Mouse (Mus musculus) ES-CJ7 (cell line): Measurements from ENCODE around the gene Chst5.
"Not testable (repeated sequence)": the region's sequence is repeated elsewhere in the genome, so short reads cannot be mapped to it uniquely, and the experiment has no call there.

Source experiments
- DNase-seq: peaks from one replicate; pipeline ENCODE4 v3.0.0; 2011; ENCODE audit warnings: low read depth, low spot score

Chst5 gene

DNA sequence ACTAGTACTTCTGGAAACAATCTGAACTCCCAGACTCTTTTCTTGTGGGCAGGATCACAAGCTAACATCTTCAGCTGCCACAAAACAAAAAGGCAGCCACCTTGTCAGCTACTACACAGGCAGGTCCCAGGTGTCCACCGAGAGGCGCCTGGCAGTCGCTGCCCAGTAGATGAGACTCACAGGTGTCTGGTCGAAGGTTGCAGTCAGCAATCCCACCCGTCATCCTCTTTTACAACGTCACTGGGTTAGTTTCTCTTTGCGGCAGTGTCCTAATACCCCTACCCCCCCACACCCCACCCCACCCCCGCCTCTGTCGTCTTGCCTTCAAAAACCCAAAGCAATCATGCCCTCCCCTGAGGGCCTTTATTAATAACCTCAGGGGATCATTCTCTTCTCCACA, 34.5 kb downstream of the Chst5 start:
- DNase-seq = no peak

GRCm38 (mm10) chr8:111871278-111871677, 39.0 kb downstream of the Chst5 start:
- DNase-seq = no peak

DNA sequence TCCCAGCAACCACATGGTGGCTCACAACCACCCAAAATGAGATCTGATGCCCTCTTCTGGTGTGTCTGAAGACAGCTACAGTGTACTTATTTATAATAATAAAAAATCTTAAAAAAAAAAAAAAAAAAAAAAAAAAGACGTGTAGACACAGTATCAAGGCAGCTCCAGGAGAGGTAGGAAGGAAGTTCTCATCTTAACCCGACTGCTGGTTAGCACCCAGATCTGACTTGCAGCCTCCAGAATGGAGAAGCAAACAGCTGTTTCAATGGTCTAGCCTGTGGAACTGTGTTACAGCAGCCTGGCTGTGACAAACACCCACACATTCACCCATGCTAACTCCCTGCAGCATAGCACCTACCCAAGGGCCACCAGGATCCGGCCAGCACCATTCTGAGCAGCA, 39.9 kb downstream of the Chst5 start:
- no peak for DNase-seq

DNA sequence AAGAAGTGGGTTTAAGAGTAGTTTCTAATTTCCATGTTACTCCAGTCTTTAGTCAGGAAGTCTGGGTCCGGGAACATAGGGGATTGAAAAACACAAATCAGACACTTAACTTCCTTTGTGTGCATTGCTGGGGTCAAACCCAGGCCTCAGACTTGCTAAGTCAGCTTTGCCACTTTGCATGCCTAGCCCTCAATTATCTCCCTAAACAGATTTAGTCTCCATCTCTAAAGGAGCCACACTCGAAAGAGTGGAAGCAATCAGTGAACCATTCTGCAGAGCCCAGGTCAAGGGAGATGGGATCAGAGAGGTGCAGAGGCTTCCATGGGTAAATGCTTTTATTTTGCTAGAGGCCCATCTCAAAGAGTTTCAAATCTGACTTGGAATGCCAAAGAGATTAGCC, 41.6 kb downstream of the Chst5 start:
- peak; percentile 88 for DNase-seq

DNA sequence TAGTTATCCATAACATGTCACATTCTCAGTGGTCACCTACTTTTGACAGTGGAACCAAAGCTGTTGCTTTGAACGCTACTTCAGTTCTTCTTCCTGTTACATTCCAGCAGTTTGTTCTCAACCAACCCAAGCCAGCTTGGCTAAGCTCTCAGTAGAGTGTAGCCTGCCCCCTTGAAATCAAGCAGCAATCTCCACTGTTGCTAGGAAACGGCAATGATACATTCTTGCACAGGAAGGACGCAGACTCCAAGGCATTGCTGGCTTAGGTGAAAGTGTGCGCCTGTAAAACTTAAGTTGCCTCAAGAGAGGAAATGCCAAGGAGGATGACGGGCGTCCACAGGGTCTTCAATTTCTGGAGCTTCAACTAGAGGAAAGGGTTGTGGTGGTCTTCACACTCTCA, 44.4 kb downstream of the Chst5 start:
- DNase-seq = no peak

DNA sequence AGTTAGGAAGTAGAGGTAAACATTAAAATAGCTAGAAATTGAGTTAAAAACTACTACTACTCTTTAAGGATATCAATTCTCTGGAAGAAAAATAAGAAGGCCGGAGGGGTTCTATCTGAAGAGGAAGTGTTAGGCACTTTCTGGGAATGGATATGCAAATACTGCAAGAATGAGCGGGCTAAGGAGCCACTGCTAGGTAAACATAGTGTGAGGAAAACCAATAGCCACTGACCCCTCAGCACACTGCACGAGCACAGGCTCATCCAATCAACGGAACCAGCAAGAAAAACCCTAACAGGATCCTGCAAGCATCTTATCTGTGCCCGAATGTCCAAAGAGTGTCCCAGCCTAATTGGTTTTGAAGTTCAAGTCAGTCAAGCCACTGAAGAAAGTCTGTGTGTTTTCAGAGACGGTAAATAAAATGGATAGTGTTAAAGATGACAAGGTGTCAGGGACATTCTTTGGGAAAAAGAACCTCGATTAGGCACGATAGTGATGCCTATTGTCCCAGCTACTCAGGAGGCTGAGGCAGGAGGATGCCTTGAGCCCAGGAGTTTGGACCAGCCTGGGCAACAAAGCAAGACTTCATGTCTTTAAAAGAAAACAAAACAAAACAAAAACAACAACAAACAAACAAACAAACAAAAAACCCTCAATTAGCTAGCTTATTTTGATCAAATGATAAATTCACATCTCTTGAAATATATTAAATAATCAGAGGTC, 45.0 kb downstream of the Chst5 start:
- no peak for DNase-seq

DNA sequence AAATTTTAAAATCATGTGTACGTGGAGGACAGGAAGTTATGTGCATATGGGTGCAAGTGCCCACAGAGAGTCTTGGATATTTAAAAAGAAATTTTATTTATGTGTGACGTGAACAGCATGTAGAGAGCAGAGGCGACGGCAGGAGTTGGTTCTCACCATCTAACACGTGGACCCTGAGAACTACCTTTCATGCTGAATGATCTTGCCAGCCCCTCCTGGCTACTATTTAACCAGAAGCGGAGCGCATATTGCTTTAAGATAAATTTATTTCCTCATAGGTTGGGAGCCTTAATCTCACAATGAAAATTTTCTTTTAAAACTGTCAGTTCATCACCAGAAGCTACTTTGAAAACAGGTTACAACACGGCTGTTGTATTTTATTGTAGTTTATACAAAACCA, 45.6 kb downstream of the Chst5 start:
- no peak for DNase-seq

DNA sequence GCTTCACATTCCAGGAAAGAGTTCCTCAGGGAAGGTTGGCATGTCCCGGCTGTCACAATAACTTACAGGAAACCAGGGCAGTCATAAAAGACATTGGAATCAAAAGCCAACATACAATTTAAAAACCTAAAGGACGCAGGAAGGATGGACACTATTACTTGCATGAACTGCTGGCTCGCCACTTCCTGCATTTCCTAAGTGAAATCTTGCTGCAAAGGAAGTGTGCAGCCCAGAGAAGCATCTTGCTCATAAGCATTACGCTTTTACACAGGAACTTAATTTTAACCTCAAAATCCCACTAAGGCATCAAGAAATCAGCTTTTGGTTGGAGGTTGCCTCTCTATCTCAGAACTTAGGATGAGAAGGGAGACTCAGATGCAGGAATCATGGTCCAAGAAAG, 47.0 kb downstream of the Chst5 start:
- DNase-seq = no peak

DNA sequence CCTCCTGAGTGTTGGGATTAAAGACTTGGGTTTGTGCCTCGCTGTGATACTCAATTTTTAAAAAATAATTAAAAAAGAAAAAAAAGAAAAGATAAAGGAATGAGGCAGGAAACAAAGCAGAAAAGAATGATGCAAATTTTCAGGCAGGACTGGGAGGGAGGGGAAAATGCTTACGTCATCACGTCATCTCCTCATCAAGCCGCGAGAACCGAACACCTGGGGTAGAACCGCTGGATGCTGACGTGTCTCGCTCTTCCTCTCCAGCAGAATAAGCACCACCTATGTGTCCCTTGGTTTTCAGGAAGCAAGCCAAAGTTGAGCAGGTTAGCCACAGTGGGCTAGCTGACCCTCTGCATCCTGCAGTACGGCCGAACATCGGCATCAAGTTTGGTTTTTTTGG, 54.3 kb downstream of the Chst5 start:
- DNase-seq = peak; percentile 88

- peak; percentile 99 for DNase-seq
Measured at GRCm38 (mm10) chr8:111853861-111854501, 56.3 kb downstream of the Chst5 start, which contains the start of gene Cfdp1. Cfdp1 (minus strand) TSS chr8:111854291.

DNA sequence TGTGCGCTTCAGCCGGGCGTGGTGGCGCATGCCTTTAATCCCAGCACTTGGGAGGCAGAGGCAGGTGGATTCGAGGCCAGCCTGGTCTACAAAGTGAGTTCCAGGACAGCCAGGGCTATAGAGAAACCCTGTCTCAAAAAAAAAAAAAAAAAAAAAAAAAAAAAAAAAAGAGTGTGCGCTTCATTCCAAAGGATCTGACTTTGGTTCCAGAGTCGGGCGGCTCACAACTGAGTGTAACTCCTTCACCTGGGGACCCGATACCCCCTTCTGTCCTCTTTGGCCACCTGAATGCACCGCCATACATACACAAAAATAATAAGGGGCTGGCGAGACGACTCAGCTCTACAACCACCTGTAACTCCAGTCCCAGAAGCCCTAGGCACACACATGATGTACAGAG, 57.0 kb downstream of the Chst5 start:
- not testable (repeated sequence) for DNase-seq

- no peak for DNase-seq
Measured at GRCm38 (mm10) chr8:111846746-111847145, 63.5 kb downstream of the Chst5 start.
